Mouse (Mus musculus): ENCODE results near the gene Tgm7. TPM values are rescaled to one million over a fixed set of nuclear protein-coding genes. Genes with fewer than 3 reads are reported as not detected.

The Tgm7 gene
- total RNA-seq (2023) = not detected

DNA sequence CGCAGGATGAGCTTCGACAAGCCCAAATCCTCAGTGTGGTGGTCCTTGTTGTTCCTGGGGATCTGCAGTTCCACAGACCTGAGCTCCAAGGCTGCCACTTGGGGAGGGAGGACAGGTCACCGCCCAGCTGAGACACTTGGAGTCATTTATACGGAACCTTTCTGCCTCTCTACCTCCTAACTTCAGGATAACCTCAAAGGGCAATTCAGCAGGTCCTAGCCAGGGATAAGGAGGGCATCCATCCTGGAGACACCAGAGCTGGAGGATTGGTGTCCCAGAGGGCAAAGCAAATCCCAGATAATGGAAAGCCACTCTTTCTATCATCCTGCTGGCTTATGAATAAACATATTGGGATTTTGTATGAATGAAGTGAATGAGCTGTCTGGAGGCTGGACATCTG, at the start of gene Tgm7:
TSS of gene Tgm7 (minus strand) at position 101 of the 400 bp plus-strand sequence.

DNA sequence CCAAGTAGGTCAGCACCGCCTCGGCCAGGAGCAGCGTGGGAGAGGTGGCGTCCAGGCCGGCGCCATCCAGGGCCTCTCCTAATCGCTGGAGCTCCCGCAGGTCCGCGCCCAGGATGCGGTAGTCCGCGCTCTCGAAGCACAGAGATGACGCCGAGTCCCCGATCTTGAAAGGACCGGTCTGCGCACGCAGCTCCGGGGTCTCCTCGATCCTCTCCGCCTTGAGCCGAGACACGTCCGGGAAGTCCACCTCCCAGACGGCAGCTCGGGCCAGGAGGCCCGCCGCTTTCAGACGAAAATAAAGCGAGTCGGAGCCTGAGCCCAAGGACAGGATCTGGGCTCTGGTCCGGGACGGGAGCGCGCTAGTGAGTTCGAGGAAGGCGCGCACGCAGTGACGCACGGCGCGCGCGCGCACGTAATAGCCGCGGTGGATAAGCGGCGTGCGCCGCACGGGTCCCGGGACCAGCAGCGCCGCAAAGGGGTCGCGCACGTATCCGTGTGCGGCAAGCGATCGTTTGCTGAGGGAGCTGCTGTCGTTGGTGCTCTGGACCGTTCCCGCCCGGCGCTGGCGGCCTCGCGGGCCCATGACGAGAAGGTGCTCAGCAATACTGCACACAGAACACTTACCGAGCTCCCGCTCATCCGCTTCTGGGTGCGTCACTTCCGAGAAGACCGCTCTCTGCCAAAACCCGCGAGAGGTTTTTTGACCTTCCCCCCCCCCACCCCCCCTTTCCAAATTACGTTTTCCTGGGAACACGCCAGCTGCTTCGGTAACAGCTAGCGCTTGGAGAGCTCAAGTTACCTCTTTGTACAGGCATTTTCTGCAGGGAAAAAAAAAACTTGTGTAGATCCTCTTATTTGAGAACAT, 30.7 kb upstream of the Tgm7 start, which contains the start of the genes Adal and Lcmt2:
TSS of gene Adal (plus strand) at position 411 of the 865 bp plus-strand sequence.
TSS of gene Lcmt2 (minus strand) at position 636 of the 865 bp plus-strand sequence.

GRCm38 (mm10) chr2:121085480-121086185, 24.0 kb downstream of the Tgm7 start, which contains the start of gene Tgm5:
TSS of gene Tgm5 (minus strand) at chr2:121085841.

Other genes starting within 250 kb of the Tgm7 start
- gene Ubr1, start 139.1 kb downstream of the Tgm7 start, total RNA-seq (2023) = 10 to 100 TPM; 71.3 to 77.8 TPM
- 10 to 100 TPM; 24.7 to 35.5 TPM for gene Tmem62, start 132.8 kb downstream of the Tgm7 start, total RNA-seq (2023)
- 10 to 100 TPM; 92.5 to 98.8 TPM for gene Ccndbp1, start 101.4 kb downstream of the Tgm7 start, total RNA-seq (2023)
- gene Epb42, start 72.7 kb downstream of the Tgm7 start, total RNA-seq (2023) = not detected
- gene Tgm5, start 24.0 kb downstream of the Tgm7 start, total RNA-seq (2023) = not detected
- gene Adal, start 30.6 kb upstream of the Tgm7 start, total RNA-seq (2023) = 10 to 100 TPM; 20.4 to 27.6 TPM
- 10 to 100 TPM; 12.3 to 12.6 TPM for gene Lcmt2, start 30.9 kb upstream of the Tgm7 start, total RNA-seq (2023)
- gene Tubgcp4, start 60.9 kb upstream of the Tgm7 start, total RNA-seq (2023) = 10 to 100 TPM; 76.9 to 79.4 TPM
- 10 to 100 TPM; 33.2 to 34.3 TPM for gene Zscan29, start 61.3 kb upstream of the Tgm7 start, total RNA-seq (2023)
- gene Trp53bp1, start 161.6 kb upstream of the Tgm7 start, total RNA-seq (2023) = 10 to 100 TPM; 74.6 to 88.4 TPM
- under 1 TPM; 0.09 to 0.12 TPM for gene Map1a, start 179.8 kb upstream of the Tgm7 start, total RNA-seq (2023)
- 10 to 100 TPM; 15.7 to 22.4 TPM for gene Ppip5k1, start 245.6 kb upstream of the Tgm7 start, total RNA-seq (2023)
- not detected for gene Ckmt1, start 247.9 kb upstream of the Tgm7 start, total RNA-seq (2023)

Data from T-cell, adult 66 days (primary cell).